ENCODE assay signal across 26 mouse cellular contexts in genomic region chr14:38959367-38959766, GRCm38 (mm10).
DNase-seq lines count a peak whose midpoint lies in the region; ATAC-seq and TF ChIP-seq lines count a peak whose summit lies in the region.
"Had no signal": no experiment of that assay in that cellular context is flagged by ENCODE, and none has a peak within 500 bp of the region (broad histone marks: within the 10 kb centered on the region; RNA-seq: fewer than 3 reads in every experiment).

No protein-coding gene starts in this region.

- H3K9me3 ChIP-seq in forebrain, embryonic 15.5 days: no peaks in the 10 kb centered on the region
- H3K9me3 ChIP-seq in forebrain, embryonic 13.5 days (replicated peaks): no peaks in the 10 kb centered on the region
- no peaks in the 10 kb centered on the region for H3K9me3 ChIP-seq in hindbrain, embryonic 14.5 days (ENCODE audit: control insufficient read depth, low read length)
- no peaks in the 10 kb centered on the region for H3K9me3 ChIP-seq in hindbrain, embryonic 13.5 days
- H3K9me3 ChIP-seq: embryonic facial prominence, embryonic 13.5 days; embryonic facial prominence, embryonic 15.5 days; forebrain, embryonic 10.5 days; forebrain, embryonic 12.5 days; G1E had no signal

- no peak overlapping the region for H3K4me2 ChIP-seq in forebrain, embryonic 15.5 days (replicated peaks)
- no peak overlapping the region for H3K4me2 ChIP-seq in forebrain, embryonic 13.5 days
- no peak overlapping the region for H3K4me2 ChIP-seq in hindbrain, embryonic 14.5 days (replicated peaks)
- H3K4me2 ChIP-seq in hindbrain, embryonic 13.5 days: no peak overlapping the region
- H3K4me2 ChIP-seq: embryonic facial prominence, embryonic 13.5 days; embryonic facial prominence, embryonic 15.5 days; forebrain, embryonic 12.5 days had no signal

- DNase-seq in hindbrain, embryonic 14.5 days (ENCODE audit: low spot score): no peak
- peak; percentile 33 for DNase-seq in brain, embryonic 14.5 days (ENCODE audit: low read depth)
- DNase-seq: adrenal gland, adult 8-10 months; adrenal gland, postnatal 14 days; adrenal gland, postnatal 36 days; B cell, adult 2 months; cerebellum, adult 11 months; cerebellum, adult 18-20 months; cerebellum, adult 8-10 months; cerebellum, adult 9-11 months; cerebellum, postnatal 14 days; cerebellum, postnatal 36 days; embryo, embryonic 11 days had no signal

- no peak for TF ChIP-seq CTCF in brain, embryonic 14.5 days (IDR thresholded peaks at IDR 0.05; ENCODE audit: borderline replicate concordance, extremely low read depth, insufficient read depth, insufficient read length)

- H3K27ac ChIP-seq in forebrain, embryonic 15.5 days (replicated peaks): no peak overlapping the region
- H3K27ac ChIP-seq in forebrain, embryonic 13.5 days: no peak overlapping the region
- H3K27ac ChIP-seq in hindbrain, embryonic 14.5 days: 0 out of 2 replicates have a peak overlapping the region, but pooled peaks have one; percentile 20
- H3K27ac ChIP-seq in hindbrain, embryonic 13.5 days: no peak overlapping the region
- H3K27ac ChIP-seq: embryonic facial prominence, embryonic 13.5 days; embryonic facial prominence, embryonic 15.5 days; forebrain, embryonic 10.5 days; forebrain, embryonic 12.5 days had no signal

- 0 out of 2 replicates have a peak, but pooled peaks have one; percentile 43 for ATAC-seq in forebrain, embryonic 15.5 days (replicated peaks)
- ATAC-seq in forebrain, embryonic 13.5 days: no peak
- ATAC-seq in hindbrain, embryonic 14.5 days (ENCODE audit: low FRiP score): no peak
- ATAC-seq in hindbrain, embryonic 13.5 days (ENCODE audit: low FRiP score): no peak
- ATAC-seq: activated CD4-positive, CD25-positive, alpha-beta regulatory T cell, adult 4 months; CD4-positive, CD25-positive, alpha-beta regulatory T cell, adult 4 months; Patski had no signal

- no peaks in the 10 kb centered on the region for H3K36me3 ChIP-seq in forebrain, embryonic 15.5 days
- H3K36me3 ChIP-seq in forebrain, embryonic 13.5 days (ENCODE audit: poor library complexity, severe bottlenecking): no peaks in the 10 kb centered on the region
- H3K36me3 ChIP-seq in hindbrain, embryonic 14.5 days (replicated peaks; ENCODE audit: control insufficient read depth, insufficient read depth): no peaks in the 10 kb centered on the region
- no peaks in the 10 kb centered on the region for H3K36me3 ChIP-seq in hindbrain, embryonic 13.5 days
- H3K36me3 ChIP-seq: embryonic facial prominence, embryonic 13.5 days; embryonic facial prominence, embryonic 15.5 days; forebrain, embryonic 10.5 days; forebrain, embryonic 12.5 days; G1E had no signal

- no peaks in the 10 kb centered on the region for H3K4me1 ChIP-seq in forebrain, embryonic 15.5 days
- no peaks in the 10 kb centered on the region for H3K4me1 ChIP-seq in forebrain, embryonic 13.5 days
- no peaks in the 10 kb centered on the region for H3K4me1 ChIP-seq in hindbrain, embryonic 14.5 days (replicated peaks; ENCODE audit: control insufficient read depth, insufficient read depth, low read length)
- no peaks in the 10 kb centered on the region for H3K4me1 ChIP-seq in hindbrain, embryonic 13.5 days (replicated peaks)
- H3K4me1 ChIP-seq: embryonic facial prominence, embryonic 13.5 days; embryonic facial prominence, embryonic 15.5 days; forebrain, embryonic 10.5 days; forebrain, embryonic 12.5 days had no signal

- no peak overlapping the region for H3K9ac ChIP-seq in forebrain, embryonic 15.5 days (replicated peaks)
- H3K9ac ChIP-seq in forebrain, embryonic 13.5 days: no peak overlapping the region
- no peak overlapping the region for H3K9ac ChIP-seq in hindbrain, embryonic 14.5 days
- no peak overlapping the region for H3K9ac ChIP-seq in hindbrain, embryonic 13.5 days
- H3K9ac ChIP-seq: embryonic facial prominence, embryonic 13.5 days; embryonic facial prominence, embryonic 15.5 days; forebrain, embryonic 12.5 days had no signal

- no peak overlapping the region for H3K4me3 ChIP-seq in forebrain, embryonic 15.5 days
- no peak overlapping the region for H3K4me3 ChIP-seq in forebrain, embryonic 13.5 days
- no peak overlapping the region for H3K4me3 ChIP-seq in hindbrain, embryonic 14.5 days (replicated peaks; ENCODE audit: low read length)
- H3K4me3 ChIP-seq in hindbrain, embryonic 13.5 days: no peak overlapping the region
- H3K4me3 ChIP-seq: embryonic facial prominence, embryonic 13.5 days; embryonic facial prominence, embryonic 15.5 days; erythroblast, embryonic 14.5 days; forebrain, embryonic 10.5 days; forebrain, embryonic 12.5 days had no signal

- TF ChIP-seq POLR2A in brain, embryonic 14.5 days (IDR thresholded peaks at IDR 0.05; ENCODE audit: borderline replicate concordance, extremely low read depth, insufficient read depth, insufficient read length, poor library complexity, severe bottlenecking): no peak

- no peaks in the 10 kb centered on the region for H3K27me3 ChIP-seq in forebrain, embryonic 15.5 days
- no peaks in the 10 kb centered on the region for H3K27me3 ChIP-seq in forebrain, embryonic 13.5 days
- H3K27me3 ChIP-seq in hindbrain, embryonic 14.5 days (ENCODE audit: control insufficient read depth, insufficient read depth, low read length): no peaks in the 10 kb centered on the region
- no peaks in the 10 kb centered on the region for H3K27me3 ChIP-seq in hindbrain, embryonic 13.5 days
- H3K27me3 ChIP-seq: CH12.LX; embryonic facial prominence, embryonic 13.5 days; embryonic facial prominence, embryonic 15.5 days; forebrain, embryonic 12.5 days; Patski had no signal

- 56% methylated on average over 7 of the region's 7 CpGs for WGBS in forebrain, embryonic 15.5 days
- 62% methylated on average over 7 of the region's 7 CpGs for WGBS in forebrain, embryonic 13.5 days
- 76% methylated on average over 7 of the region's 7 CpGs for WGBS in hindbrain, embryonic 14.5 days
- 76% methylated on average over 7 of the region's 7 CpGs for WGBS in hindbrain, embryonic 13.5 days
